Mouse (Mus musculus) bone marrow, adult 2 months (tissue): Measurements from ENCODE around the gene Prok2.

ENCODE experiments used
- CTCF ChIP-seq: fragments of 200-500 bp; IDR thresholded peaks from 2 replicates; pipeline ENCODE4 v1.5.1; 2011; ENCODE audit warnings: low read length, control low read depth; ENCODE audit not compliant: control insufficient read depth, insufficient read depth
- POLR2A ChIP-seq: fragments of 200-500 bp; IDR thresholded peaks from 2 replicates; pipeline ENCODE4 v1.6.1; 2011; ENCODE audit warnings: low read depth, mild to moderate bottlenecking, control low read depth, low read length, borderline replicate concordance; ENCODE audit not compliant: control insufficient read depth

GRCm38 (mm10) chr6:99768495-99768894, 42.3 kb upstream of the Prok2 start:
- TF ChIP-seq CTCF, result no peak
- no peak for TF ChIP-seq POLR2A
